Mouse (Mus musculus) cerebellum, adult 11-12 months (tissue): ENCODE results near the gene Rdx.
A peak's percentile ranks its signal among the peaks of the same experiment; 100 is the strongest.
"Not testable (repeated sequence)": the region's sequence is repeated elsewhere in the genome, so short reads cannot be mapped to it uniquely, and the experiment has no call there.

Experiments
- DNase-seq: peaks from one replicate; pipeline ENCODE4 v3.0.0; 2022

Rdx gene

GRCm38 (mm10) chr9:52059788-52060187 lies 12.8 kb downstream of the Rdx start:
- no peak for DNase-seq

- DNase-seq, result no peak
Measured at GRCm38 (mm10) chr9:52070052-52070451, 23.1 kb downstream of the Rdx start.

GRCm38 (mm10) chr9:52071352-52071751 lies 24.4 kb downstream of the Rdx start:
- not testable (repeated sequence) for DNase-seq

- DNase-seq, result no peak
Measured at GRCm38 (mm10) chr9:52072202-52072601, 25.2 kb downstream of the Rdx start.

GRCm38 (mm10) chr9:52076089-52076488 lies 29.1 kb downstream of the Rdx start:
- DNase-seq, result no peak

- no peak for DNase-seq
Measured at GRCm38 (mm10) chr9:52077692-52078091, 30.7 kb downstream of the Rdx start.

- DNase-seq, result no peak
Measured at GRCm38 (mm10) chr9:52081979-52082378, 35.0 kb downstream of the Rdx start.

GRCm38 (mm10) chr9:52082414-52082813 lies 35.4 kb downstream of the Rdx start:
- DNase-seq, result no peak

GRCm38 (mm10) chr9:52091752-52092151 lies 44.8 kb downstream of the Rdx start:
- no peak for DNase-seq

GRCm38 (mm10) chr9:52092311-52092710 lies 45.3 kb downstream of the Rdx start:
- no peak for DNase-seq

- no peak for DNase-seq
Measured at GRCm38 (mm10) chr9:52093108-52093507, 46.1 kb downstream of the Rdx start.

- DNase-seq, result no peak
Measured at GRCm38 (mm10) chr9:52094016-52094415, 47.0 kb downstream of the Rdx start.

- DNase-seq, result no peak
Measured at GRCm38 (mm10) chr9:52094471-52094980, 47.6 kb downstream of the Rdx start.

- no peak for DNase-seq
Measured at GRCm38 (mm10) chr9:52095666-52096065, 48.7 kb downstream of the Rdx start.

- no peak for DNase-seq
Measured at GRCm38 (mm10) chr9:52097386-52097785, 50.4 kb downstream of the Rdx start.

GRCm38 (mm10) chr9:52098600-52098999 lies 51.6 kb downstream of the Rdx start:
- peak; percentile 68 for DNase-seq

- no peak for DNase-seq
Measured at GRCm38 (mm10) chr9:52100426-52100825, 53.5 kb downstream of the Rdx start.

- peak; percentile 53 for DNase-seq
Measured at GRCm38 (mm10) chr9:52102060-52102844, 55.3 kb downstream of the Rdx start.

- no peak for DNase-seq
Measured at GRCm38 (mm10) chr9:52103448-52104224, 56.7 kb downstream of the Rdx start.

GRCm38 (mm10) chr9:52104225-52104615 lies 57.2 kb downstream of the Rdx start:
- no peak for DNase-seq

GRCm38 (mm10) chr9:52105423-52105822 lies 58.5 kb downstream of the Rdx start:
- DNase-seq, result no peak

- DNase-seq, result no peak
Measured at GRCm38 (mm10) chr9:52107161-52107560, 60.2 kb downstream of the Rdx start.

- DNase-seq, result no peak
Measured at GRCm38 (mm10) chr9:52110738-52111137, 63.8 kb downstream of the Rdx start.

GRCm38 (mm10) chr9:52113091-52113490 lies 66.1 kb downstream of the Rdx start:
- no peak for DNase-seq
